Mouse (Mus musculus) CH12.LX (cell line): ENCODE measurements around the gene Has3.

Experiments
- CHD1 ChIP-seq: IDR thresholded peaks from 2 replicates; pipeline ENCODE4 v1.6.1; 2012; ENCODE audit warnings: low read depth, low read length, improper control_type of control experiment, inconsistent platforms
- CHD2 ChIP-seq: IDR thresholded peaks from 2 replicates; pipeline ENCODE4 v1.6.1; 2011; ENCODE audit warnings: low read length, improper control_type of control experiment
- CTCF ChIP-seq, 2 experiments: IDR thresholded peaks in 1 of 2; conservative IDR thresholded peaks in 1 of 2; 2 replicates each; pipeline ENCODE4 v1.5.1; 2011 to 2012; ENCODE audit warnings: low read depth in 2 of 2, low read length in 2 of 2, improper control_type of control experiment in 1 of 2, inconsistent platforms in 1 of 2, mild to moderate bottlenecking in 1 of 2, moderate library complexity in 1 of 2
- E2F4 ChIP-seq: IDR thresholded peaks from 2 replicates; pipeline ENCODE4 v1.6.1; 2011; ENCODE audit warnings: low read depth, low read length, improper control_type of control experiment; ENCODE audit not compliant: insufficient replicate concordance
- HCFC1 ChIP-seq: IDR thresholded peaks from 2 replicates; pipeline ENCODE4 v1.6.1; 2012; ENCODE audit warnings: low read depth, mild to moderate bottlenecking, inconsistent platforms, low read length, improper control_type of control experiment
- POLR2A ChIP-seq: IDR thresholded peaks from 2 replicates; pipeline ENCODE4 v1.6.1; 2011; ENCODE audit warnings: low read depth, mild to moderate bottlenecking, improper control_type of control experiment, low read length
- POLR2AphosphoS2 ChIP-seq: IDR thresholded peaks from 2 replicates; pipeline ENCODE4 v1.6.1; 2011; ENCODE audit warnings: low read depth, low read length, improper control_type of control experiment
- RCOR1 ChIP-seq: conservative IDR thresholded peaks from 2 replicates; pipeline ENCODE4 v1.6.1; 2012; ENCODE audit warnings: low read depth, mild to moderate bottlenecking, inconsistent platforms, low read length, improper control_type of control experiment
- TBP ChIP-seq: conservative IDR thresholded peaks from 2 replicates; pipeline ENCODE4 v1.6.1; 2011; ENCODE audit warnings: low read depth, low read length, improper control_type of control experiment

DNA sequence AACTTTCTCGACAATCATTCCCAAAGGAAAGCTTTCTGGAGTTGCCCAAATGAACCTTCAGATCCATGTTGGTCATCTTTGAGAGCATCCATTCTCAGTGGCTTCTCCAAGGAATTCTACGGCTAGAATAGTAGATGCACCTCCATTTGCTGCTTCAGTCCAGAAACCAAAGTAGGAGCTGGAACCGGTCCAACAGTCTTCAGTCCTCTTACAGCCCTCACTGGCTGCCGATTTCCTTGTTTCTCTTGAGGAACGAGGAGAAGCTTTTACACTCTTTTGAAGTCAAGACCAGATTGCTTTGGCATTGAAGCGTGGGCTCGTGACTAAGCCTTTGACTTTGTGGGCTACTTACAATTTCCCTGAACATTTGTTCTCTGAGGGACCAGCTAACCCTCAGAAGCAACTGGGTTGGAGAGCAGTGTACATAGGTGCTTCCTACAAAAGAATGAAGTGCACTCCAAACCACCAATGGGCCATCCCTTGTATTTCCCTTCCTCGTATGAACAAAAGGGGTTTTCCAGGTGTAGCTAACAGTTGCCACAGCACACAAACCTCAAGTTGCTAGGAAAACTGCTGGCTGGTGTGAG lies 10.2 kb downstream of the Has3 start:
- no peak for TF ChIP-seq CHD2
- TF ChIP-seq RCOR1, result no peak
- no peak for TF ChIP-seq POLR2AphosphoS2
- TF ChIP-seq POLR2A, result no peak
- TF ChIP-seq TBP, result no peak
- TF ChIP-seq HCFC1, result no peak
- TF ChIP-seq E2F4, result no peak
- no peak for TF ChIP-seq CTCF (conservative IDR thresholded peaks at IDR 0.05 in 1 of 2, IDR thresholded peaks at IDR 0.05 in 1 of 2; ENCODE audit: low read depth in 2 of 2, low read length in 2 of 2)
- TF ChIP-seq CHD1, result no peak
